Mouse (Mus musculus) G1E (cell line): Measurements from ENCODE around the gene Olfr1341. TPM values are rescaled to one million over a fixed set of nuclear protein-coding genes. Genes with fewer than 3 reads are reported as not detected.

ENCODE experiments used
- ATAC-seq: 2 replicates; pipeline ENCODE4 v1.8.0; 2016; ENCODE audit warnings: mild to moderate bottlenecking; ENCODE audit not compliant: insufficient number of reproducible peaks, poor library complexity, low FRiP score, severe bottlenecking; ENCODE audit errors: extremely low read depth
- DNase-seq: peaks from one replicate; pipeline ENCODE4 v3.0.0; 2012; ENCODE audit warnings: low spot score
- H3K27me3 ChIP-seq: 2 replicates; pipeline ENCODE4 v1.6.1; 2012; ENCODE audit warnings: mild to moderate bottlenecking, low read length, inconsistent platforms; ENCODE audit not compliant: insufficient read depth
- H3K36me3 ChIP-seq: replicated peaks from 2 replicates; pipeline ENCODE3; 2012; ENCODE audit warnings: mild to moderate bottlenecking, inconsistent platforms
- H3K4me1 ChIP-seq: 2 replicates; pipeline ENCODE4 v1.6.1; 2012; ENCODE audit warnings: low read depth, low read length, inconsistent platforms, mixed read lengths; ENCODE audit not compliant: insufficient read depth
- H3K4me3 ChIP-seq: 2 replicates; pipeline ENCODE4 v1.5.1; 2012; ENCODE audit warnings: low read depth, mild to moderate bottlenecking, inconsistent platforms, low read length, moderate library complexity, mixed read lengths
- H3K9me3 ChIP-seq: replicated peaks from 2 replicates; pipeline ENCODE4 v1.6.1; 2012; ENCODE audit warnings: inconsistent platforms
- CTCF ChIP-seq: IDR thresholded peaks from 2 replicates; pipeline ENCODE4 v1.5.1; 2012; ENCODE audit warnings: low read depth, low read length, inconsistent platforms, mixed read lengths
- GATA1 ChIP-seq: IDR thresholded peaks from 2 replicates; pipeline ENCODE4 v1.6.1; 2012; ENCODE audit warnings: borderline replicate concordance, low read length, inconsistent platforms, mixed read lengths
- GATA2 ChIP-seq: IDR thresholded peaks from 2 replicates; pipeline ENCODE4 v1.6.1; 2012; ENCODE audit warnings: low read depth, low read length, inconsistent platforms, borderline replicate concordance
- POLR2AphosphoS5 ChIP-seq: IDR thresholded peaks from 2 replicates; pipeline ENCODE4 v1.6.1; 2012; ENCODE audit warnings: low read depth, low read length, inconsistent platforms; ENCODE audit not compliant: insufficient replicate concordance
- TAL1 ChIP-seq: conservative IDR thresholded peaks from 2 replicates; pipeline ENCODE4 v1.6.1; 2012; ENCODE audit warnings: low read depth, low read length, inconsistent platforms, mixed read lengths
- polyA plus RNA-seq: library from polyadenylated mRNA; stranded (reverse); fragments of >175 nt; gene quantifications from 2 replicates; pipeline ENCODE4 v1.2.3, GENCODE M21; 2012
- total RNA-seq, 2 experiments: library from RNA; stranded (forward) in 1 of 2; stranded (reverse) in 1 of 2; fragments of 200-1000 nt in 1 of 2; fragments of >200 nt in 1 of 2; fragmentation: Nextera tagmentation in 1 of 2; gene quantifications; 2 replicates each; pipeline ENCODE4 v1.2.3; 2014 to 2017

Olfr1341 gene
- total and polyA plus RNA-seq, 3 experiments, result 0.16 TPM; not detected in 2

- H3K4me1 ChIP-seq, result no peaks in the 10 kb centered on the region
- ATAC-seq (no peak), DNase-seq (no peak)
- peaks cover 14% of the 10 kb centered on the region; the same call in 1 of the 2 replicates for H3K27me3 ChIP-seq
- TF ChIP-seq POLR2AphosphoS5 (no peak), TAL1 (no peak), GATA1 (no peak), GATA2 (no peak), CTCF (no peak)
- no peaks in the 10 kb centered on the region for H3K9me3 ChIP-seq
- no peak overlapping the region for H3K4me3 ChIP-seq
- H3K36me3 ChIP-seq, result no peaks in the 10 kb centered on the region
These were observed 8.3 kb downstream of the Olfr1341 start for GRCm38 (mm10) chr4:118711656-118712055.

- DNase-seq (no peak), ATAC-seq (no peak)
- Histone ChIP-seq H3K4me3 (no peak within 1 kb of the TSS), H3K36me3 (no peaks in the 10 kb centered on the region), H3K27me3 (no peaks in the 10 kb centered on the region), H3K4me1 (no peaks in the 10 kb centered on the region), H3K9me3 (no peaks in the 10 kb centered on the region)
- no peak for TF ChIP-seq CTCF
- TF ChIP-seq TAL1, result no peak
- TF ChIP-seq POLR2AphosphoS5, result no peak
- no peak for TF ChIP-seq GATA2
- TF ChIP-seq GATA1, result no peak
These were observed 16.5 kb downstream of the Olfr1341 start, which contains the start of gene Olfr1340 for GRCm38 (mm10) chr4:118719838-118720237. TSS of gene Olfr1340 (plus strand) at chr4:118720138.

GRCm38 (mm10) chr4:118721742-118722483, 18.6 kb downstream of the Olfr1341 start:
- Histone ChIP-seq H3K9me3 (no peaks in the 10 kb centered on the region), H3K27me3 (no peaks in the 10 kb centered on the region), H3K36me3 (no peaks in the 10 kb centered on the region), H3K4me1 (no peaks in the 10 kb centered on the region), H3K4me3 (no peak overlapping the region)
- no peak for TF ChIP-seq GATA1
- no peak for TF ChIP-seq POLR2AphosphoS5
- no peak for TF ChIP-seq TAL1
- TF ChIP-seq GATA2, result no peak
- no peak for TF ChIP-seq CTCF
- ATAC-seq (no peak), DNase-seq (peak; percentile 5)

DNA sequence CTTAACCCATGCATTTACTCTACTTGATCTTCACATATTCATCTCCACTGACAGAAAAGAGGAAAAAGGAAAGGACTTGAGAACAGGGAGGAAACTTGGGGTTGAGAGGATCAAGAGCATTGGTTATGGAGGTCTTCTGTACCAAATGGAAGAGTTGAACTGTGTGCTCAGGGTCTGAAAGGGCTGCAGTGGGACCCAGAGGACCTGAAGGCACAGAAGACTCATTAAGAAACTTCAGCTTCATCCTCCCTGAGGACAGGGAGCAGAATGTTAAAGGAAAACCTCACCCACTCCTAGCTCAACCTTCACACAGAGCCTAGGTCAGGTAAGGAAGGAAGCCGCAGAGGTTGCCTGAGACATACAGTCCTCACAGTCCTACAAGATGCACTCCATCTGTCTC, 28.6 kb downstream of the Olfr1341 start, which contains the start of gene Olfr1339:
Olfr1339 (plus strand) TSS at position 301 of the 400 bp plus-strand sequence.
- Histone ChIP-seq H3K4me3 (no peak within 1 kb of the TSS), H3K27me3 (no peaks in the 10 kb centered on the region), H3K9me3 (no peaks in the 10 kb centered on the region), H3K4me1 (no peaks in the 10 kb centered on the region), H3K36me3 (no peaks in the 10 kb centered on the region)
- no peak for TF ChIP-seq POLR2AphosphoS5
- TF ChIP-seq TAL1, result no peak
- no peak for TF ChIP-seq GATA1
- TF ChIP-seq GATA2, result no peak
- no peak for TF ChIP-seq CTCF
- ATAC-seq, result no peak
- DNase-seq, result no peak

- no peak for DNase-seq
- ATAC-seq, result no peak
- H3K9me3 ChIP-seq, result no peaks in the 10 kb centered on the region
- H3K27me3 ChIP-seq, result peaks cover 3% of the 10 kb centered on the region; the same call in 1 of the 2 replicates
- no peaks in the 10 kb centered on the region for H3K36me3 ChIP-seq
- no peak overlapping the region for H3K4me3 ChIP-seq
- H3K4me1 ChIP-seq, result no peaks in the 10 kb centered on the region
- TF ChIP-seq GATA2 (no peak), POLR2AphosphoS5 (no peak), TAL1 (no peak), GATA1 (no peak), CTCF (no peak)
These were observed 36.3 kb downstream of the Olfr1341 start for GRCm38 (mm10) chr4:118739574-118739973.

DNA sequence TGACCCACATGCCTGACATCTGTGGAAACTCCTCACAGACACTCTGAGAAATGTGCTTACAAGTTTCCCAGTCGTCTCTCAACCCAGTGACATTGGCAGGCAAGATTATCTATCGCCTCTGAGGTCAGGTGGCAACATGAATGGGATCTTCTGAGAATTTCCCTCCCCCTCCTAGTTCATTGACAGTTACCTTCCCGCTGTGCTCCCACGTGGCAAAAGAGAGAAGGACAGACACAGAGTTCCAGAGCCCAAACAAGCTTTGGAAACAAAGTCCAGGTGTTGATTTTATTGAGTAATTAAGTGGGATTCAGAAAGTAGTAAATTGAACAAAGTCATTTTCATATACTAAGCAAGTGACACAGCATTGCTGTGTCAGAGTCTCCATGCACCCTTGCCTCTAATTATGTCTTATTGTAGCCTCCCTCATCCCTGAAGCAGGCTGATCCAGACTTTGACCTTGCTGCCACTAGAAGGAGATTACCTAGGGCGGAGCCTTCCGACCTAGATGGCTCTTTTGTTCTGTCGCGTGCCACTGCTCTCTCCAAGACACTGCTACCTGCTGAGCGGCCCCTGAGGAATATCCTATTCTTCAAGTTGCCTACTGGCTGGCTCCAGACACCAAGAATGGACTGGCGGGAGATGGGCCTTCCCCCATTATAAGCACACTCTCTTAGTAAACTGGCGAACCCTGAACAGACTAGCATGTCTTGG, 37.8 kb downstream of the Olfr1341 start:
- no peaks in the 10 kb centered on the region for H3K4me1 ChIP-seq
- H3K27me3 ChIP-seq, result peaks cover 3% of the 10 kb centered on the region; the same call in 1 of the 2 replicates
- ATAC-seq, result no peak
- TF ChIP-seq TAL1 (no peak), CTCF (no peak), GATA1 (no peak), GATA2 (no peak), POLR2AphosphoS5 (no peak)
- no peaks in the 10 kb centered on the region for H3K36me3 ChIP-seq
- no peaks in the 10 kb centered on the region for H3K9me3 ChIP-seq
- no peak overlapping the region for H3K4me3 ChIP-seq
- no peak for DNase-seq
